Mouse (Mus musculus): Measurements from ENCODE around the gene Igf2r. TPM values are rescaled to one million over a fixed set of nuclear protein-coding genes. Genes with fewer than 3 reads are reported as not detected.

The Igf2r gene
- polyA plus RNA-seq, 1 experiment: not detected

GRCm38 (mm10) chr17:12742151-12742908 lies 27.1 kb downstream of the Igf2r start:
- WGBS: 47% methylated on average over 38 of the region's 38 CpGs
- Histone ChIP-seq H3K4me1 (ENCODE audit: control insufficient read depth, insufficient read depth, low read length) (no peaks in the 10 kb centered on the region; the same call in 1 of the 2 replicates), H3K4me3 (ENCODE audit: insufficient read depth, low read depth, low read length) (peak overlapping the region; percentile 53), H3K27ac (ENCODE audit: insufficient read depth, low read depth, low read length) (no peak overlapping the region)
- TF ChIP-seq CTCF (IDR thresholded peaks at IDR 0.05; ENCODE audit: insufficient read depth, low read depth, low read length) (no peak), POLR2A (IDR thresholded peaks at IDR 0.05; ENCODE audit: insufficient read depth, low read depth, low read length) (no peak)

- Histone ChIP-seq H3K27ac (ENCODE audit: insufficient read depth, low read depth, low read length) (peak overlapping the region; percentile 1; the same call in 1 of the 2 replicates), H3K4me1 (ENCODE audit: control insufficient read depth, insufficient read depth, low read length) (no peaks in the 10 kb centered on the region; the same call in 1 of the 2 replicates), H3K4me3 (ENCODE audit: insufficient read depth, low read depth, low read length) (peak overlapping the region; percentile 53)
- TF ChIP-seq CTCF (IDR thresholded peaks at IDR 0.05; ENCODE audit: insufficient read depth, low read depth, low read length) (no peak), POLR2A (IDR thresholded peaks at IDR 0.05; ENCODE audit: insufficient read depth, low read depth, low read length) (0 out of 2 replicates have a peak, but pooled peaks have one; percentile 33)
- 47% methylated on average over 41 of the region's 45 CpGs for WGBS
Observed at GRCm38 (mm10) chr17:12741218-12741968, 28.1 kb downstream of the Igf2r start.

GRCm38 (mm10) chr17:12740317-12740716 lies 29.1 kb downstream of the Igf2r start:
- 70% methylated on average over 2 of the region's 2 CpGs for WGBS

GRCm38 (mm10) chr17:12739516-12739915 lies 29.9 kb downstream of the Igf2r start:
- 57% methylated on average over 4 of the region's 4 CpGs for WGBS

More at GRCm38 (mm10) chr17:12740317-12740716, 29.1 kb downstream of the Igf2r start:
- TF ChIP-seq POLR2A (IDR thresholded peaks at IDR 0.05; ENCODE audit: insufficient read depth, low read depth, low read length) (no peak), CTCF (IDR thresholded peaks at IDR 0.05; ENCODE audit: insufficient read depth, low read depth, low read length) (no peak)
- Histone ChIP-seq H3K4me3 (ENCODE audit: insufficient read depth, low read depth, low read length) (no peak overlapping the region), H3K27ac (ENCODE audit: insufficient read depth, low read depth, low read length) (no peak overlapping the region), H3K4me1 (ENCODE audit: control insufficient read depth, insufficient read depth, low read length) (no peaks in the 10 kb centered on the region; the same call in 1 of the 2 replicates)

GRCm38 (mm10) chr17:12737934-12738333 lies 31.5 kb downstream of the Igf2r start:
- no peak for TF ChIP-seq POLR2A (IDR thresholded peaks at IDR 0.05; ENCODE audit: insufficient read depth, low read depth, low read length)
- no peak for TF ChIP-seq CTCF (IDR thresholded peaks at IDR 0.05; ENCODE audit: insufficient read depth, low read depth, low read length)
- Histone ChIP-seq H3K27ac (ENCODE audit: insufficient read depth, low read depth, low read length) (no peak overlapping the region), H3K4me1 (ENCODE audit: control insufficient read depth, insufficient read depth, low read length) (peaks cover 11% of the 10 kb centered on the region), H3K4me3 (ENCODE audit: insufficient read depth, low read depth, low read length) (no peak overlapping the region)
- WGBS: 30% methylated on average over 1 of the region's 1 CpGs

More at GRCm38 (mm10) chr17:12739516-12739915, 29.9 kb downstream of the Igf2r start:
- TF ChIP-seq POLR2A (IDR thresholded peaks at IDR 0.05; ENCODE audit: insufficient read depth, low read depth, low read length) (no peak), CTCF (IDR thresholded peaks at IDR 0.05; ENCODE audit: insufficient read depth, low read depth, low read length) (no peak)
- H3K4me3 ChIP-seq (ENCODE audit: insufficient read depth, low read depth, low read length): no peak overlapping the region
- no peak overlapping the region for H3K27ac ChIP-seq (ENCODE audit: insufficient read depth, low read depth, low read length)
- peaks cover 2% of the 10 kb centered on the region for H3K4me1 ChIP-seq (ENCODE audit: control insufficient read depth, insufficient read depth, low read length)

- H3K4me1 ChIP-seq (ENCODE audit: control insufficient read depth, insufficient read depth, low read length): peaks cover 11% of the 10 kb centered on the region
- no peak overlapping the region for H3K4me3 ChIP-seq (ENCODE audit: insufficient read depth, low read depth, low read length)
- TF ChIP-seq CTCF (IDR thresholded peaks at IDR 0.05; ENCODE audit: insufficient read depth, low read depth, low read length) (no peak), POLR2A (IDR thresholded peaks at IDR 0.05; ENCODE audit: insufficient read depth, low read depth, low read length) (no peak)
- WGBS: 41% methylated on average over 12 of the region's 12 CpGs
- H3K27ac ChIP-seq (ENCODE audit: insufficient read depth, low read depth, low read length): 0 out of 2 replicates have a peak overlapping the region, but pooled peaks have one; percentile 43
Observed at GRCm38 (mm10) chr17:12734205-12734857, 35.1 kb downstream of the Igf2r start.

- WGBS: 95% methylated on average over 6 of the region's 6 CpGs
- TF ChIP-seq POLR2A (IDR thresholded peaks at IDR 0.05; ENCODE audit: insufficient read depth, low read depth, low read length) (no peak), CTCF (IDR thresholded peaks at IDR 0.05; ENCODE audit: insufficient read depth, low read depth, low read length) (no peak)
- H3K4me3 ChIP-seq (ENCODE audit: insufficient read depth, low read depth, low read length): no peak overlapping the region
- no peak overlapping the region for H3K27ac ChIP-seq (ENCODE audit: insufficient read depth, low read depth, low read length)
- H3K4me1 ChIP-seq (ENCODE audit: control insufficient read depth, insufficient read depth, low read length): peaks cover 11% of the 10 kb centered on the region
Observed at GRCm38 (mm10) chr17:12733128-12733527, 36.3 kb downstream of the Igf2r start.

- 70% methylated on average over 1 of the region's 1 CpGs for WGBS
- TF ChIP-seq CTCF (IDR thresholded peaks at IDR 0.05; ENCODE audit: insufficient read depth, low read depth, low read length) (no peak), POLR2A (IDR thresholded peaks at IDR 0.05; ENCODE audit: insufficient read depth, low read depth, low read length) (no peak)
- no peak overlapping the region for H3K27ac ChIP-seq (ENCODE audit: insufficient read depth, low read depth, low read length)
Observed at GRCm38 (mm10) chr17:12728536-12728935, 40.9 kb downstream of the Igf2r start.

More at GRCm38 (mm10) chr17:12728536-12728935, 40.9 kb downstream of the Igf2r start:
- H3K4me1 ChIP-seq (ENCODE audit: control insufficient read depth, insufficient read depth, low read length): peaks cover 9% of the 10 kb centered on the region
- no peak overlapping the region for H3K4me3 ChIP-seq (ENCODE audit: insufficient read depth, low read depth, low read length)

Measured in olfactory bulb, adult 2 months (tissue).